Mouse (Mus musculus) bone marrow macrophage, adult 2 months (primary cell): ENCODE results near the gene Wwp2.

Experiments
- CTCF ChIP-seq: IDR thresholded peaks from 2 replicates; pipeline ENCODE4 v1.5.1; 2012; ENCODE audit warnings: low read depth, mild to moderate bottlenecking, low read length, moderate library complexity
- POLR2A ChIP-seq: IDR thresholded peaks from 2 replicates; pipeline ENCODE4 v1.6.1; 2012; ENCODE audit warnings: mild to moderate bottlenecking, low read depth, low read length, borderline replicate concordance

- TF ChIP-seq POLR2A (no peak), CTCF (no peak)
Measured at GRCm38 (mm10) chr8:107397665-107398064, 38.5 kb upstream of the Wwp2 start.
